Mouse (Mus musculus) forebrain, embryonic 13.5 days (tissue): Measurements from ENCODE around the gene Cep57l1. TPM values are rescaled to one million over a fixed set of nuclear protein-coding genes. Genes with fewer than 3 reads are reported as not detected.
A peak's percentile ranks its signal among the peaks of the same experiment; 100 is the strongest.
"Not testable (repeated sequence)": the region's sequence is repeated elsewhere in the genome, so short reads cannot be mapped to it uniquely, and the experiment has no call there.

Experiments used
- ATAC-seq: fragments of 200-750 bp; cut with Nextera tagmentation; 2 replicates; pipeline ENCODE4 v1.8.0; 2017
- H3K27ac ChIP-seq: fragments of 300-500 bp; sonication (generic); 2 replicates; pipeline ENCODE4 v1.5.1; 2015; ENCODE audit warnings: inconsistent platforms, mild to moderate bottlenecking, moderate library complexity
- H3K27me3 ChIP-seq: fragments of 300-500 bp; sonication (generic); 2 replicates; pipeline ENCODE4 v1.6.1; 2015; ENCODE audit warnings: mild to moderate bottlenecking, inconsistent platforms
- H3K36me3 ChIP-seq: fragments of 300-500 bp; sonication (generic); 2 replicates; pipeline ENCODE4 v1.6.1; 2015; ENCODE audit warnings: mild to moderate bottlenecking, inconsistent platforms; ENCODE audit not compliant: poor library complexity, severe bottlenecking
- H3K4me1 ChIP-seq: fragments of 300-500 bp; sonication (generic); 2 replicates; pipeline ENCODE4 v1.6.1; 2015; ENCODE audit warnings: inconsistent platforms
- H3K4me2 ChIP-seq: fragments of 300-500 bp; sonication (generic); 2 replicates; pipeline ENCODE4 v1.6.1; 2015; ENCODE audit warnings: inconsistent platforms, mild to moderate bottlenecking, moderate library complexity
- H3K4me3 ChIP-seq: fragments of 300-500 bp; sonication (generic); 2 replicates; pipeline ENCODE4 v1.5.1; 2015; ENCODE audit warnings: mild to moderate bottlenecking, inconsistent platforms
- H3K9ac ChIP-seq: fragments of 300-500 bp; sonication (generic); 2 replicates; pipeline ENCODE4 v1.6.1; 2015; ENCODE audit warnings: mild to moderate bottlenecking, inconsistent platforms
- H3K9me3 ChIP-seq: fragments of 300-500 bp; sonication (generic); replicated peaks from 2 replicates; pipeline ENCODE4 v1.6.1; 2016; ENCODE audit warnings: inconsistent platforms
- WGBS: fragments of 180-500 bp; shearing (Covaris S2); methylation state at CpG from one replicate; pipeline ENCODE4 v1.1.7; 2015; 5-methylcytosine and 5-hydroxymethylcytosine counted together
- polyA plus RNA-seq: library from polyadenylated mRNA; unstranded; fragments of >200 nt; fragmentation: Nextera tagmentation; extraction: Ambion mirVana; gene quantifications from 2 replicates; pipeline ENCODE4 v1.2.1, GENCODE M21; 2015

Gene Cep57l1
- polyA plus RNA-seq, 1 experiment from 2014 or later = 21.2 TPM

GRCm38 (mm10) chr10:41825996-41826395, 16.3 kb upstream of the Cep57l1 start:
- no peaks in the 10 kb centered on the region for H3K9me3 ChIP-seq
- H3K36me3 ChIP-seq = no peaks in the 10 kb centered on the region
- H3K9ac ChIP-seq = no peak overlapping the region
- H3K4me3 ChIP-seq = no peak overlapping the region
- WGBS = 91% methylated on average over 4 of the region's 4 CpGs
- no peak overlapping the region for H3K27ac ChIP-seq
- H3K4me2 ChIP-seq = no peak overlapping the region
- no peaks in the 10 kb centered on the region for H3K4me1 ChIP-seq
- no peaks in the 10 kb centered on the region for H3K27me3 ChIP-seq
- ATAC-seq = no peak

- WGBS = 90% methylated on average over 10 of the region's 10 CpGs
- Histone ChIP-seq H3K27ac (no peak overlapping the region), H3K9me3 (no peaks in the 10 kb centered on the region), H3K36me3 (no peaks in the 10 kb centered on the region), H3K4me3 (no peak overlapping the region), H3K27me3 (no peaks in the 10 kb centered on the region), H3K4me1 (no peaks in the 10 kb centered on the region), H3K4me2 (no peak overlapping the region), H3K9ac (no peak overlapping the region)
- no peak for ATAC-seq
Measured at GRCm38 (mm10) chr10:41825041-41825440, 15.4 kb upstream of the Cep57l1 start.

GRCm38 (mm10) chr10:41823916-41824315, 14.2 kb upstream of the Cep57l1 start:
- Histone ChIP-seq H3K36me3 (no peaks in the 10 kb centered on the region), H3K27me3 (no peaks in the 10 kb centered on the region), H3K4me1 (no peaks in the 10 kb centered on the region), H3K9ac (no peak overlapping the region), H3K9me3 (no peaks in the 10 kb centered on the region), H3K27ac (no peak overlapping the region), H3K4me3 (no peak overlapping the region), H3K4me2 (no peak overlapping the region)
- ATAC-seq = no peak
- 83% methylated on average over 4 of the region's 4 CpGs for WGBS

- H3K9me3 ChIP-seq, ATAC-seq, H3K27ac ChIP-seq, H3K27me3 ChIP-seq, H3K36me3 ChIP-seq, H3K4me1 ChIP-seq, H3K4me2 ChIP-seq, H3K9ac ChIP-seq, H3K4me3 ChIP-seq: not testable (repeated sequence)
- WGBS = 93% methylated on average over 4 of the region's 4 CpGs
Measured at GRCm38 (mm10) chr10:41823282-41823675, 13.6 kb upstream of the Cep57l1 start.

- H3K36me3 ChIP-seq = no peaks in the 10 kb centered on the region
- H3K9ac ChIP-seq = no peak overlapping the region
- no peak overlapping the region for H3K27ac ChIP-seq
- 88% methylated on average over 5 of the region's 5 CpGs for WGBS
- no peaks in the 10 kb centered on the region for H3K27me3 ChIP-seq
- H3K4me2 ChIP-seq = no peak overlapping the region
- ATAC-seq = no peak
- no peaks in the 10 kb centered on the region for H3K4me1 ChIP-seq
- H3K9me3 ChIP-seq = no peaks in the 10 kb centered on the region
- no peak overlapping the region for H3K4me3 ChIP-seq
Measured at GRCm38 (mm10) chr10:41822573-41823281, 13.1 kb upstream of the Cep57l1 start.

GRCm38 (mm10) chr10:41821171-41821570, 11.5 kb upstream of the Cep57l1 start:
- no peaks in the 10 kb centered on the region for H3K4me1 ChIP-seq
- no peaks in the 10 kb centered on the region for H3K36me3 ChIP-seq
- H3K4me2 ChIP-seq = no peak overlapping the region
- no peak overlapping the region for H3K4me3 ChIP-seq
- no peaks in the 10 kb centered on the region for H3K9me3 ChIP-seq
- no peak for ATAC-seq
- H3K27me3 ChIP-seq = no peaks in the 10 kb centered on the region
- WGBS = 94% methylated on average over 6 of the region's 6 CpGs
- no peak overlapping the region for H3K9ac ChIP-seq
- no peak overlapping the region for H3K27ac ChIP-seq

- no peaks in the 10 kb centered on the region for H3K36me3 ChIP-seq
- no peaks in the 10 kb centered on the region for H3K4me1 ChIP-seq
- no peak overlapping the region for H3K9ac ChIP-seq
- no peak overlapping the region for H3K4me2 ChIP-seq
- no peak overlapping the region for H3K27ac ChIP-seq
- no peaks in the 10 kb centered on the region for H3K9me3 ChIP-seq
- no peak for ATAC-seq
- H3K27me3 ChIP-seq = no peaks in the 10 kb centered on the region
- H3K4me3 ChIP-seq = no peak overlapping the region
- 88% methylated on average over 5 of the region's 5 CpGs for WGBS
Measured at GRCm38 (mm10) chr10:41820401-41820800, 10.7 kb upstream of the Cep57l1 start.

GRCm38 (mm10) chr10:41819307-41819706, 9.6 kb upstream of the Cep57l1 start:
- Histone ChIP-seq H3K4me3 (no peak overlapping the region), H3K9me3 (no peaks in the 10 kb centered on the region), H3K27me3 (no peaks in the 10 kb centered on the region), H3K27ac (no peak overlapping the region), H3K4me1 (peaks cover 5% of the 10 kb centered on the region), H3K36me3 (no peaks in the 10 kb centered on the region), H3K9ac (no peak overlapping the region), H3K4me2 (no peak overlapping the region)
- 82% methylated on average over 3 of the region's 3 CpGs for WGBS
- no peak for ATAC-seq

- not testable (repeated sequence) for H3K27ac ChIP-seq, H3K9me3 ChIP-seq, H3K4me2 ChIP-seq, H3K36me3 ChIP-seq, H3K27me3 ChIP-seq, ATAC-seq, H3K4me3 ChIP-seq, H3K9ac ChIP-seq
- 95% methylated on average over 6 of the region's 6 CpGs for WGBS
- peaks cover 10% of the 10 kb centered on the region for H3K4me1 ChIP-seq
Measured at GRCm38 (mm10) chr10:41818733-41819070, 9.0 kb upstream of the Cep57l1 start.

GRCm38 (mm10) chr10:41818036-41818732, 8.5 kb upstream of the Cep57l1 start:
- Histone ChIP-seq H3K9ac (no peak overlapping the region), H3K36me3 (no peaks in the 10 kb centered on the region), H3K4me3 (no peak overlapping the region), H3K9me3 (no peaks in the 10 kb centered on the region), H3K4me1 (peaks cover 15% of the 10 kb centered on the region), H3K27ac (no peak overlapping the region), H3K27me3 (no peaks in the 10 kb centered on the region), H3K4me2 (no peak overlapping the region)
- 87% methylated on average over 8 of the region's 8 CpGs for WGBS
- ATAC-seq = no peak

- Histone ChIP-seq H3K9ac (no peak overlapping the region), H3K4me1 (peaks cover 32% of the 10 kb centered on the region), H3K9me3 (no peaks in the 10 kb centered on the region), H3K27me3 (no peaks in the 10 kb centered on the region), H3K4me3 (no peak overlapping the region), H3K27ac (no peak overlapping the region), H3K36me3 (no peaks in the 10 kb centered on the region), H3K4me2 (no peak overlapping the region)
- no peak for ATAC-seq
- WGBS = 84% methylated on average over 5 of the region's 5 CpGs
Measured at GRCm38 (mm10) chr10:41816516-41816915, 6.8 kb upstream of the Cep57l1 start.

- Histone ChIP-seq H3K27ac (no peak overlapping the region), H3K4me3 (no peak overlapping the region), H3K9ac (no peak overlapping the region), H3K4me1 (peaks cover 36% of the 10 kb centered on the region), H3K27me3 (no peaks in the 10 kb centered on the region), H3K4me2 (peak overlapping the region; percentile 22; the same call in 1 of the 2 replicates), H3K36me3 (no peaks in the 10 kb centered on the region), H3K9me3 (no peaks in the 10 kb centered on the region)
- no peak for ATAC-seq
- WGBS = 93% methylated on average over 6 of the region's 6 CpGs
Measured at GRCm38 (mm10) chr10:41814305-41814853, 4.7 kb upstream of the Cep57l1 start.
